ENCODE assay signal across 10 mouse cellular contexts in genomic region chr12:70589315-70589742, GRCm38 (mm10).
DNase-seq lines count a peak whose midpoint lies in the region; ATAC-seq lines count a peak whose summit lies in the region.
"Had no signal": no experiment of that assay in that cellular context is flagged by ENCODE, and none has a peak within 500 bp of the region (broad histone marks: within the 10 kb centered on the region; RNA-seq: fewer than 3 reads in every experiment).

No protein-coding gene starts in this region.

- H3K36me3 ChIP-seq in heart, embryonic 10.5 days = no peaks in the 10 kb centered on the region
- no peaks in the 10 kb centered on the region for H3K36me3 ChIP-seq in embryonic facial prominence, embryonic 15.5 days
- no peaks in the 10 kb centered on the region for H3K36me3 ChIP-seq in limb, embryonic 15.5 days
- no peaks in the 10 kb centered on the region for H3K36me3 ChIP-seq in heart, embryonic 11.5 days (ENCODE audit: control insufficient read depth, insufficient read depth, low read length)

- no peak overlapping the region for H3K9ac ChIP-seq in embryonic facial prominence, embryonic 15.5 days
- H3K9ac ChIP-seq in limb, embryonic 15.5 days = no peak overlapping the region
- no peak overlapping the region for H3K9ac ChIP-seq in heart, embryonic 11.5 days (ENCODE audit: low read depth, low read length)
- H3K9ac ChIP-seq: forebrain, embryonic 13.5 days had no signal

- H3K4me2 ChIP-seq in embryonic facial prominence, embryonic 15.5 days (replicated peaks) = no peak overlapping the region
- no peak overlapping the region for H3K4me2 ChIP-seq in limb, embryonic 15.5 days
- no peak overlapping the region for H3K4me2 ChIP-seq in heart, embryonic 11.5 days
- H3K4me2 ChIP-seq: forebrain, embryonic 13.5 days had no signal

- H3K27ac ChIP-seq in heart, embryonic 10.5 days = no peak overlapping the region
- 0 out of 2 replicates have a peak overlapping the region, but pooled peaks have one; percentile 13 for H3K27ac ChIP-seq in embryonic facial prominence, embryonic 15.5 days (replicated peaks)
- H3K27ac ChIP-seq in limb, embryonic 15.5 days = no peak overlapping the region
- no peak overlapping the region for H3K27ac ChIP-seq in heart, embryonic 11.5 days (ENCODE audit: low read depth, low read length)
- H3K27ac ChIP-seq: forebrain, embryonic 13.5 days had no signal

- H3K4me3 ChIP-seq in heart, embryonic 10.5 days = no peak overlapping the region
- no peak overlapping the region for H3K4me3 ChIP-seq in embryonic facial prominence, embryonic 15.5 days (replicated peaks)
- H3K4me3 ChIP-seq in limb, embryonic 15.5 days = no peak overlapping the region
- no peak overlapping the region for H3K4me3 ChIP-seq in heart, embryonic 11.5 days (ENCODE audit: low read depth, low read length)
- H3K4me3 ChIP-seq: forebrain, embryonic 13.5 days had no signal

- no peak for ATAC-seq in embryonic facial prominence, embryonic 15.5 days (ENCODE audit: insufficient number of reproducible peaks, low FRiP score, low TSS enrichment, low read depth)
- ATAC-seq in limb, embryonic 15.5 days (ENCODE audit: insufficient number of reproducible peaks, low FRiP score, low TSS enrichment, low read depth) = 0 out of 2 replicates have a peak, but pooled peaks have one; percentile 35
- no peak for ATAC-seq in heart, embryonic 11.5 days (replicated peaks; ENCODE audit: insufficient number of reproducible peaks, low FRiP score, low TSS enrichment)
- ATAC-seq: forebrain, embryonic 13.5 days; hindbrain, embryonic 16.5 days had no signal

- WGBS in heart, embryonic 10.5 days = 82% methylated on average over 2 of the region's 2 CpGs
- 51% methylated on average over 2 of the region's 2 CpGs for WGBS in embryonic facial prominence, embryonic 15.5 days
- WGBS in limb, embryonic 15.5 days = 77% methylated on average over 2 of the region's 2 CpGs
- WGBS in heart, embryonic 11.5 days (ENCODE audit: insufficient replicate concordance) = 82% methylated on average over 2 of the region's 2 CpGs

- no peaks in the 10 kb centered on the region for H3K9me3 ChIP-seq in heart, embryonic 10.5 days
- H3K9me3 ChIP-seq in embryonic facial prominence, embryonic 15.5 days (replicated peaks) = no peaks in the 10 kb centered on the region
- no peaks in the 10 kb centered on the region for H3K9me3 ChIP-seq in limb, embryonic 15.5 days
- no peaks in the 10 kb centered on the region for H3K9me3 ChIP-seq in heart, embryonic 11.5 days (replicated peaks; ENCODE audit: control insufficient read depth, low read length)
- H3K9me3 ChIP-seq: forebrain, embryonic 13.5 days had no signal

- DNase-seq in heart, adult 9 months (ENCODE audit: low spot score in 2 of 2) = peak; percentile 32 to 58
- no peak for DNase-seq in heart, embryonic 10.5 days (ENCODE audit: low spot score)
- DNase-seq in brain, adult 2 months (ENCODE audit: low read depth, low spot score) = peak; percentile 91
- no peak for DNase-seq in liver
- no peak for DNase-seq in ovary, postnatal 36 days (ENCODE audit: low spot score)

- H3K4me1 ChIP-seq in heart, embryonic 10.5 days = peaks cover 14% of the 10 kb centered on the region; the same call in 1 of the 2 replicates
- H3K4me1 ChIP-seq in embryonic facial prominence, embryonic 15.5 days = 0 out of 2 replicates have a peak, but pooled peaks cover 8% of the 10 kb centered on the region
- H3K4me1 ChIP-seq in limb, embryonic 15.5 days = peaks cover 9% of the 10 kb centered on the region
- H3K4me1 ChIP-seq in heart, embryonic 11.5 days (ENCODE audit: control insufficient read depth, insufficient read depth, low read length) = no peaks in the 10 kb centered on the region
- H3K4me1 ChIP-seq: forebrain, embryonic 13.5 days had no signal

- H3K27me3 ChIP-seq in heart, embryonic 10.5 days (ENCODE audit: insufficient read depth, poor library complexity, severe bottlenecking) = no peaks in the 10 kb centered on the region
- no peaks in the 10 kb centered on the region for H3K27me3 ChIP-seq in embryonic facial prominence, embryonic 15.5 days
- no peaks in the 10 kb centered on the region for H3K27me3 ChIP-seq in limb, embryonic 15.5 days
- no peaks in the 10 kb centered on the region for H3K27me3 ChIP-seq in heart, embryonic 11.5 days (ENCODE audit: control insufficient read depth, insufficient read depth, low read length)
- H3K27me3 ChIP-seq: forebrain, embryonic 13.5 days had no signal

Comparison
In these comparisons a context has a peak if more than half of its experiments do, and no peak if none do; other contexts are left out.
1. DNase-seq: peak in heart, adult 9 months (2 of 2) and brain, adult 2 months (single experiment); none in heart, embryonic 10.5 days (single experiment), liver (single experiment) and ovary, postnatal 36 days (single experiment).